Mouse (Mus musculus): ENCODE data around the gene Ush2a.

GRCm38 (mm10) chr1:188686362-188686761 is 424.5 kb downstream of the Ush2a start:
- TF ChIP-seq CTCF (conservative IDR thresholded peaks at IDR 0.05; ENCODE audit: insufficient read depth, insufficient read length, low read depth, low read length) (no peak), POLR2A (IDR thresholded peaks at IDR 0.05; ENCODE audit: low read depth, low read length) (no peak)

Data from kidney, adult 2 months (tissue).